Mouse (Mus musculus) brain, embryonic 18.5 days (tissue): ENCODE measurements around the gene Ankfy1.
"Not testable (repeated sequence)": the region's sequence is repeated elsewhere in the genome, so short reads cannot be mapped to it uniquely, and the experiment has no call there.

Experiments used
- DNase-seq: peaks from one replicate; pipeline ENCODE4 v3.0.0-alpha.2; 2012; ENCODE audit warnings: low read depth, low spot score

The Ankfy1 gene

DNA sequence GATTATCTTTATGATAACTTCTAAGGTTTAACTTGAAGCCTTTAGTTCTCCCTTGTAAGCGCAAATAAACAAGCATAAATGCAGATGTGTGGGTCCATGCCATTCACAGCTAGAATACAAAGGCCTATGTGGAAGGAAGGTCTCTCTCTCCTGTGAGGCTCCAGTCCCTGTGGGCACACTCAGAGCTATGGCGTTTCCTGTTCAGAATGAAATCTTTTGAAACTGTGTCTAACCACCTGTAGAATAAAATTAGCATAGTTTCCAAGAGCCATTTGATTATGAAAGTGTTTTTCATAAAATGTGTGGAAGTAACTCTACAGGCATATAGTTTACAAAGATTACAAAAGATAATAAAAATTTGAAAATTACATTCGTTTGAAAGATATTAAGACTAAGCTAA lies 28.4 kb downstream of the Ankfy1 start:
- no peak for DNase-seq

- DNase-seq, result no peak
Observed at GRCm38 (mm10) chr11:72723165-72723564, 33.4 kb downstream of the Ankfy1 start.

GRCm38 (mm10) chr11:72723871-72724270 lies 34.1 kb downstream of the Ankfy1 start:
- DNase-seq, result no peak

- no peak for DNase-seq
Observed at GRCm38 (mm10) chr11:72726023-72726422, 36.2 kb downstream of the Ankfy1 start.

- DNase-seq, result no peak
Observed at GRCm38 (mm10) chr11:72733736-72734135, 43.9 kb downstream of the Ankfy1 start.

DNA sequence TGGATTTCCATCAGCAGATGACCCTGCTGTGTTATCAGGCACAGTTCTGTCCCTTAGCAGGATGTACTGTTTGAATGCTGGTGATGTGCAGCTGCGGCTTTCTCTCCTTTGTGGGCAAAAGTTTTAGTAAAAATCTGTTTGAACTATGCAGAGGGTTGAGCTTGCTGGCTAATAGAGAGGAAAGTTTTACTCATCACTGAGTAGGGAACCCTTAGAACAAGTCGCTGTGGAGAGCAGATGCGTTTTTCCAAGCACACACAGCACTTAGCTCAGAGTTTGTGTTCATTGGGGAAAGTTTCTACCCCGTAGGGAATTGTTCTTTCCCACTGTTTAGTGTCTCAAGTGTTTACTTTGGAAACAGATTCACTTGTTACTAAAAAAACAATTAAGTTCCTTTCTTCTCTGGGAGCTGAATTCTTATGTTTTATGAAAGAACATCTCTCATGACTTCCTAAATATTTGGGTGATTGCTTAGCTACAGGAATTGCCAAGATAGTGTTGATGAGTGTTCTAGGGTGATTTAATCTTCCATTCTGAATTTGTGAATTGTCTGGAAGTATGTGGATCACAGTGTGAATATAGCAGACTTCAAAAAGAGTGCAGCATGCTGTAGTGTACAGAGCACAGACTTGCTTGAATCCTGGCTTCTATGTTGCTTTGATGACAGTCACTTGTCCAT lies 45.2 kb downstream of the Ankfy1 start:
- DNase-seq, result no peak

DNA sequence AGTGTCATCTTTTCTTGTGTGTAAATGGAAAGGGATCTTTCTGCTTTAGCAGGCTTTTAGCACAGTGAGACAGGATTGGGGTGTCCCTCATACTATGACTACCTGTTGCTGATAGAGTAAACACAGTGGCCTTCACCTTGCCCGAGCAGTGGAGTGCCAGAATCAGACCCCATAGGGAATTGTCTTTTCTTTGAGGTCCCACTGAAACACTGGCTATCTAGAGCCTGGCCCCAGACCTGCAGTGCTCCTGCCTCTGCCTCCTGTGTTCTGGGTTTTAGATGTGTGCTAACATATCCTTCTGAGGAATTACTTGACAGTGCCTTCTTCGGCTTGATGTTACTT lies 45.7 kb downstream of the Ankfy1 start:
- no peak for DNase-seq

GRCm38 (mm10) chr11:72736320-72736719 lies 46.5 kb downstream of the Ankfy1 start:
- no peak for DNase-seq

- not testable (repeated sequence) for DNase-seq
Observed at GRCm38 (mm10) chr11:72737517-72737916, 47.7 kb downstream of the Ankfy1 start.

- DNase-seq, result no peak
Observed at GRCm38 (mm10) chr11:72739048-72739447, 49.2 kb downstream of the Ankfy1 start.

DNA sequence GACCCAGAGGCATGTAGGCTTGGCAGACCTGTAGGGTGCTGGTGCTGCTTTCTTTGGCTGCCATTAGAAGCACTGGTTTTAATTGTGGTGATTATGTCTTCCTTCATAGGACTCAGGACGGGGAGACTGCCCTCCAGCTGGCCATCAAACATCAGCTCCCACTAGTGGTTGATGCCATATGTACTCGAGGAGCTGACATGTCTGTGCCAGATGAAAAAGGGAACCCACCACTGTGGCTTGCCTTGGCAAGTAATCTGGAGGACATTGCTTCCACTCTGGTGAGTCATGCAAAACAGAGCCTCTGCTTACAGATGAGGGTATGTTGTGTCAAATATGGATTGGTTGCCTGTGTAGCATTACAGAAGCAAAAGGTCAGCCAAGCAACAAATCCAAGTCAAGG lies 62.1 kb downstream of the Ankfy1 start:
- no peak for DNase-seq

DNA sequence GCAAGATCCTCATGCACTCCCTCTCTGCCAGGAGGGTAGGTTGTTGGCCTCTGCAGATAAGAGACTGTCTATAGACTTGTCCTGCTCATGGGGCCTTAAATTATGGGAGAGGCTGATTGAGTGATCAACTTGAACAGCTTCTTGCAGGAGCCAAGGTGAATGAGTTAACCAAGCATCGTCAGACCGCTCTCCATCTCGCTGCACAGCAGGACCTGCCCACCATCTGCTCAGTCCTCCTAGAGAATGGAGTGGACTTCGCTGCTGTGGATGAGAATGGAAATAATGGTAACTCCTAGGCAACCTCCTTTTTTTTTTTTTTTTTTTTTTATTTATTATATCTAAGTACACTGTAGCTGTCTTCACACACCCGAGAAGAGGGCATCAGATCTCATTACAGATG lies 68.5 kb downstream of the Ankfy1 start:
- DNase-seq, result no peak

GRCm38 (mm10) chr11:72759581-72759980 lies 69.8 kb downstream of the Ankfy1 start:
- no peak for DNase-seq

GRCm38 (mm10) chr11:72760781-72761180 lies 71.0 kb downstream of the Ankfy1 start:
- DNase-seq, result no peak

DNA sequence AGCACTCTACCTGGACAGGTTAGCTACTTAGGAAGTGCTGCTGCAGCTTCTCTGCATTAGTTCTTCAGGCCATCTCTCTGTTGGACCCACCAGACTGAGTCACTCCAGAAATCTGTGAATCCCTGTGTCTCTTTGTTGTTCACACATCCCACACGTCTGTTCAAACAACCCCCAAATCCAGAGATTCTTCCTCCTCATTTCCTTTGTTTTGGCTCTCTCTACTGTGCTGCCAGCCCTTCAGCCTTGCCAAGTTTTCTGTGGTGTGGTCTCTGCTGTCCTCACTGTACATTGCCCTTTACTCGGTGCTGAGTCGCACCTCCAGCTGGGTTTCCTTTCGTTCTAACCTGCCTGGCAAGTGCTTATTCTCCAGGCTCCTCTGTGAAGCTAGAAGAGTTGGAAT lies 74.5 kb downstream of the Ankfy1 start:
- no peak for DNase-seq

GRCm38 (mm10) chr11:72767716-72768115 lies 77.9 kb downstream of the Ankfy1 start:
- DNase-seq, result no peak

GRCm38 (mm10) chr11:72769061-72769460 lies 79.3 kb downstream of the Ankfy1 start:
- no peak for DNase-seq

- no peak for DNase-seq
Observed at GRCm38 (mm10) chr11:72770324-72770723, 80.5 kb downstream of the Ankfy1 start.

- DNase-seq, result no peak
Observed at GRCm38 (mm10) chr11:72770816-72771215, 81.0 kb downstream of the Ankfy1 start.

DNA sequence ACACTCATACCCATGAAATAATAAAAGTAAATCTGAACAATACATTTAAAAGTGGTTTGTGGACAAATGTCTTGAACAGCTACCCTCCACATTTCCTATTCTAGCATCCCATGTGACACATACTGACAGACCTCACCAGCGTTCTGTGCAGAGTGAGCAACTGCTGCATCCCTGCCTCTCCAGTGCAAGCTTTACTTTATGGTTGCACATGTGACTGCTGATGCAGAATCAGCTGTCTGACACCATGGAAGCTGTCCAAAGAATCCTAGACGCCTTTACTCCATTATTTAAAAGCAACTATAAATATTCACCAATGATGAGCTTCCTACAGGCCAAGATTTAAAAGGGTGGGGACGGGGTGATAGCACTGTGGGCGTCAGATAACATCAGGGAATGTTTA lies 81.7 kb downstream of the Ankfy1 start:
- no peak for DNase-seq

GRCm38 (mm10) chr11:72772611-72773010 lies 82.8 kb downstream of the Ankfy1 start:
- DNase-seq, result not testable (repeated sequence)

DNA sequence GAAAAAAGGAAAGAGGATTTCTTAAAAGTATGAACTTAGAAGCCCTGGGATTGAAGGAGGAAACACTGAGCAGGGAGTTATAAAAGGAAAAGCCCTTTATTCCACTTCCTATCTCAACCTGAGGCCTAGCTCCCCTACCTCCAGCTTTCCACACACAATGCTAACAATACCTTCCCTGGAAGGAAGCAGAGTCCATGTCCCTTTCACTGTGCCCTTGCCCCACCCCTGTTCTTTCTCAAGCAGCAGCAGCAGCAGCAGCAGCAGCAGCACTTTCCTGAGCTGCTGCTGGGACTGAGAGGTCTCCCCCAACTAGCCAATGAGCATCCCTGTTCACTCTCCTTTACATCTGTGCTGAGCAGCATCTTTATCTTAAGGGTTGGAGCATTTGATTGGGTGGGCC lies 89.2 kb downstream of the Ankfy1 start:
- no peak for DNase-seq

- DNase-seq, result no peak
Observed at GRCm38 (mm10) chr11:72782103-72782502, 92.3 kb downstream of the Ankfy1 start.

- DNase-seq, result no peak
Observed at GRCm38 (mm10) chr11:72782503-72782902, 92.7 kb downstream of the Ankfy1 start.
